Mouse (Mus musculus) lung, adult 2 months (tissue): ENCODE results near the gene Rab40c.

Experiments
- CTCF ChIP-seq: fragments of 200-500 bp; IDR thresholded peaks from 2 replicates; pipeline ENCODE4 v1.5.1; 2011; ENCODE audit warnings: mild to moderate bottlenecking, low read length, control low read depth; ENCODE audit not compliant: insufficient read depth
- POLR2A ChIP-seq: fragments of 200-500 bp; IDR thresholded peaks from 2 replicates; pipeline ENCODE4 v1.6.1; 2011; ENCODE audit warnings: low read depth, mild to moderate bottlenecking, control low read depth, low read length, borderline replicate concordance; ENCODE audit errors: extremely low read depth

- TF ChIP-seq POLR2A (no peak), CTCF (no peak)
Measured at GRCm38 (mm10) chr17:25957586-25958051, 38.1 kb upstream of the Rab40c start.
